Mouse (Mus musculus) bone marrow macrophage, adult 2 months (primary cell): ENCODE measurements at regions not wholly inside any gene's neighbourhood (a gene's known extent, or its start where the extent isn't known, plus 50 kb on each side); places are given as distances from the start of the nearest gene placed in this dataset.

Source experiments
- H3K27ac ChIP-seq: 2 replicates; pipeline ENCODE4 v1.5.1; 2012; ENCODE audit warnings: low read depth, low read length; ENCODE audit not compliant: insufficient read depth
- H3K4me1 ChIP-seq: 2 replicates; pipeline ENCODE4 v1.6.1; 2012; ENCODE audit warnings: low read length; ENCODE audit not compliant: control insufficient read depth, insufficient read depth
- H3K4me3 ChIP-seq: 2 replicates; pipeline ENCODE4 v1.5.1; 2012; ENCODE audit warnings: mild to moderate bottlenecking, low read length, moderate library complexity; ENCODE audit not compliant: insufficient read depth
- CTCF ChIP-seq: IDR thresholded peaks from 2 replicates; pipeline ENCODE4 v1.5.1; 2012; ENCODE audit warnings: low read depth, mild to moderate bottlenecking, low read length, moderate library complexity
- POLR2A ChIP-seq: IDR thresholded peaks from 2 replicates; pipeline ENCODE4 v1.6.1; 2012; ENCODE audit warnings: mild to moderate bottlenecking, low read depth, low read length, borderline replicate concordance

DNA sequence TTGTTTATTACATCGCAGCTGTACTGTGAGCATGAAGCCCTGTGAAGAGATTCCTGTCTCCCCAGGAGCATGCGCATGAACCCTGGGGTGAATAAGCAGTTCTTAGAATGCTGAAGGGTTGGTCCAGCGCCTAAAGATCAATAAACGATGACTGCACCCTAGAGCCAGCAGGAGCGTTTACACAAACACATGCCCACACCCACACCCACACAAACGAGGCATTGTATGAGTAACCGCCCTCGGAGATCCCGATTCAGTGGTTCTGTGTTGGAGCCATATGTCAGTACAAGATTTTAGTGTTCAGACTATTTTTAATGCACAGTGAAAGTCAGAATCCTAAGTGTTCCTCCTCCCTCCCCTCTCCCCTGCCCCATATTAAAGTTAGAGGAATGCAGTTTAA, 57.3 kb downstream of the Edn1 start:
- Histone ChIP-seq H3K4me1 (no peaks in the 10 kb centered on the region), H3K27ac (no peak overlapping the region), H3K4me3 (no peak overlapping the region)
- TF ChIP-seq POLR2A (no peak), CTCF (no peak)

DNA sequence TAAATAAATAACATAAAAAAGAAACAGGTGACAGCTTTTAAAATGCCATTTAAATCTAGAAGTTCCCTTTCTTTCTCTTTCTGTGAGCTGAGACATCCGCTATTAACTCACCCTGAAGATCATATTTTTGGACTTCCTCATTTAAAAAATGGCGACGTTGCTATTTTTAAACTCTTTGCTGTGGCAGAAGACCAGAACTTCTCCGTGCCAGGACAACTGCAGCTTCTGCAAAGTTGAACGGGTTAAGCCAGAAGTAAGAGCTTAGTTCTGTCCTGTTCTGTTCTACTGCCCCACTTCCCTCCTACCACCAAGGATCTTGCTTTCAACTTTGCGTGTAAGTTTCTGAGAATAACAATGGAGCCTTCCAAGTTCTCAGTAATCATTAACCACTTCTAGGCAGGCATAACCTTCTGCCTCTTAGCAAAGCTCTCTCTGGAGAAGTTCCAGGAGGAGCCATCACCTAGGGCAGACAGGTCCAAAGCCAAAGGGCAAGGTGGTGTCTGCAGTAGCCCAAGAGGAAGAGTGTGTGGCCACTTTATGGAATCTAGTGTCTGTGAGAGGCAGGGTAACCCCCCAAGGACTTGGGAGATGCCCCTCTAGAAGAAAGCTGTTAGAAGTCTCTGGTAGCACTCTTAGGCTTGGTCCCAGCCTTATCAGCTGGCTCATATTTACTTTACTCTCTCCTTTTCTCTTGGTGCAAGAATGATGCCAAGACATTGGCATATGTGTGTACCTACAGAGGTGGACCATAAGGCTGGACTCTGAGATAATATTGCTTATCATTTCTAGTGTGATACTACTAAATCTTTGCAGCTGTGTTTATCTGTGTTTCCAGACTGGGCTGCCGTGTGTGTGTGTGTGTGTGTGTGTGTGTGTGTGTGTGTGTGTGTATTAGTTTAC, 66.6 kb downstream of the Edn1 start:
- Histone ChIP-seq H3K4me1 (peaks cover 37% of the 10 kb centered on the region), H3K4me3 (no peak overlapping the region; the same call in 1 of the 2 replicates), H3K27ac (peak overlapping the region; percentile 78)
- TF ChIP-seq CTCF: no peak
- TF ChIP-seq POLR2A: no peak

DNA sequence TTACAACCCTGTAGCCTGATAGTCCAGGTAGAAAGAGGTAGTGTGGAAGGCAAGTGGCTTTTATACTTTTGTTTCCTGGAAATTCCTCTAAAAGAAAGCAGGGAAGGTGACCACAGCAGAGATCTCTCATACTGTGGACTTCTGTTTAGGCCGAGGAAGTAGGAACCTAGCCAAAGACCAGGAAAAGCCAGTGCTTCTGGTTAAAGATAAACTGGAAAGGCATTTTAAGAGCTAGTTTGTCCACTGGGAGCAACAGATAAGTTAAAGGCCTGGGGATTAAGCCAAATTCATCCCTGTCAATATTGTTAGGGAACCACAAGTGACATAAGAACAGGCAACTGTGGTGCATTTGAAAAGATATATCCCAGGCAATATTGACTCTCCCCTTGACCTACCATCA, 68.5 kb downstream of the Edn1 start:
- Histone ChIP-seq H3K4me1 (peaks cover 50% of the 10 kb centered on the region), H3K4me3 (no peak overlapping the region), H3K27ac (no peak overlapping the region)
- no peak for TF ChIP-seq POLR2A
- TF ChIP-seq CTCF: no peak

DNA sequence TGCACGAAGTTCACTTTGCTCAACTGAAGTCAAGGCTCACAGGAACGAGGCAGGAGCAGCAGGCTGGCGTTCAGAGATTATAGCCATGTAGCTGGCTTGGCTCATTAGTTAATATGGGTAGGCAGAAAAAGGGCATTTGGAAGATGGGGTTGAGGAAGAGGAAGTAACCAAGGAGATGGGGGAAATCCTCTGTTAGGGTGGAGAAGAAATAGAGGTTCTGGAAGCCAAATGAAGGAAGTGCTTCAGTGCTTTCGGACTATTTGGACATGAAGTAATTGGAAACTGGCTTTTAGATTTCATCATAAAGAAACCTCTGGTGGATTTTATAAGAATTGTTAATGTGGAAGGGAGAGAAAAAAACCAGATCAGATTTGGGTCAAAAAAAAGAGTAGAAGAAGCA, 70.9 kb downstream of the Edn1 start:
- Histone ChIP-seq H3K4me1 (peaks cover 52% of the 10 kb centered on the region), H3K4me3 (no peak overlapping the region), H3K27ac (no peak overlapping the region)
- TF ChIP-seq POLR2A (no peak), CTCF (no peak)

DNA sequence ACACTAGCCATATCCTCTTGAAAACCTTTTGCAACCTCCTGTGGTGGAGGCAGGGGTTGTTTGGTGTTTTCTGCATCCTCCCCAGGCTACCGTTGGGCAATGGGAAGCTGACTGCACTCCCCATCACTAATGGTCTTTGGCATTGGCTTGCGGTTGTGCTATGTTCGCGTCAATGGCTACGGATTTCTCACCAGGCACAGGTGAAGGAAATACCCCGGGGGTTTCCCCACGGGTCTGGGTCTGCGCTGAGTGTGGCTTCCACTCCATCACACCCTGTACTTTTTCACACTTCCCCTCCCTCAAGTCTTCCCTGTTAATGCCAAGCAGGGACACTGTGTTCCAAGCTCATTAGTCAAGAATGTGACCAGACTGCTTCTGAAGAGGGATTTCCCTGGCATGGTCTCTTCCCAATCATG, 72.9 kb downstream of the Edn1 start:
- no peak overlapping the region for H3K27ac ChIP-seq

DNA sequence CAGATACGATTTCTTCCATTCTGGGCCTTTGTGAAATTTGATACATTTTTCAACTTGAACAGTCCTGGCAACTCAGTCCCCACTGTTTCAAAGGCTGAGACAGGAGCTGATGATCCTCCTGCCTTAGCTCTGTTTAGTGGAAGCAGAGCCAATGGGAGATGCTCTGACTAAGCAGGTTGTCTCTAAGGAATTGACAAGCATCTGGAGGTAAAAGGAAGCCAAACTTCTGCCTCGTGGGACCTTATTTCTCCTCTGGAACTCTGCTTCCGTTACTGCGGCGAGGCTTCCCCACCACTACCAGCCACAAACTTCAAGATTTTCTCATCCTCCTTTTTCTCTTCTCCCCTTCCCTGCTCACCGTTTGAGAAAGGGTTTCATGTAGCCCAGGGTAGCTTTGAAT, 78.4 kb downstream of the Edn1 start:
- TF ChIP-seq POLR2A (no peak), CTCF (no peak)
- Histone ChIP-seq H3K4me1 (peaks cover 5% of the 10 kb centered on the region), H3K27ac (no peak overlapping the region), H3K4me3 (no peak overlapping the region)

More for the DNA sequence above, 72.9 kb downstream of the Edn1 start:
- TF ChIP-seq POLR2A (no peak), CTCF (no peak)
- H3K4me3 ChIP-seq: no peak overlapping the region
- H3K4me1 ChIP-seq: peaks cover 43% of the 10 kb centered on the region

DNA sequence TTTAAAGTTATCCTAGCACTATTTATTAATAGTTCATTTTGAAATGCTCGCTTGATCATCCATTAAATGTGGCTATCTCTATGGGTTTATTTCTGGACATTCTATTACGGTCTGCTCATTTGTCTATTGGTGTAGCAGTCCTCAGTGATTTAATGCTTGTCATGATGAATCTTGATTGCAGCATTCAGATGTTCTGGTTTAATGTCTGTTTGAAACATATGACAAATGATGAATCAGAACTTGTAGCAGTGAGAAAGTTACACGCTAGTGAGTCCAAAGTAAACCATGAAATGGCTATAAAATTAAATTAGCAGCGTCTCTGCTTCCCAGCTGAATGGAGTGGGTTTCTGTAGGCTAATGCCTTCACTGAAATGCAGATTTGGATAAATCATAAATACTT, 81.8 kb downstream of the Edn1 start:
- H3K27ac ChIP-seq: no peak overlapping the region
- no peak overlapping the region for H3K4me3 ChIP-seq
- no peak for TF ChIP-seq CTCF
- TF ChIP-seq POLR2A: no peak
- peaks cover 2% of the 10 kb centered on the region for H3K4me1 ChIP-seq

DNA sequence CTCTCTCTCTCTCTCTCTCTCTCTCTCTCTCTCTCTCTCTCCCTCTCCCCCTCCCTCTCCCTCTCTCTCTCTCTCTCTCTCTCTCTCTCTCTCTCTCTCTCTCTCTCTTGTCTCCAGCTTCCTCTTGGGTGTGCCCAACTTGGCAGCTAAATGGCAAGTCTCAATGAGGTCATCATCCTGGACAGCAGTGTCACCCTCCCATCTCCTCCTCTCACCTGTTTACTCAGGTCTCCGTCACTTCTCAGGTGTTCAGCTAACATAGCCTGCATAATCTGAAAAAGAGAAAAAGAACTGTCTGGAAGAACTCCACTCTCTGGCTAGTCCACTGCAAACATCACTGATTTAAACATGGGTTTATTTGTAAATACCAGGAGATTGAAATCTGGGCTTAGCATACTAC, 89.1 kb downstream of the Edn1 start:
- Histone ChIP-seq H3K27ac (no peak overlapping the region), H3K4me1 (peaks cover 16% of the 10 kb centered on the region), H3K4me3 (no peak overlapping the region)
- TF ChIP-seq CTCF: no peak
- TF ChIP-seq POLR2A: no peak

DNA sequence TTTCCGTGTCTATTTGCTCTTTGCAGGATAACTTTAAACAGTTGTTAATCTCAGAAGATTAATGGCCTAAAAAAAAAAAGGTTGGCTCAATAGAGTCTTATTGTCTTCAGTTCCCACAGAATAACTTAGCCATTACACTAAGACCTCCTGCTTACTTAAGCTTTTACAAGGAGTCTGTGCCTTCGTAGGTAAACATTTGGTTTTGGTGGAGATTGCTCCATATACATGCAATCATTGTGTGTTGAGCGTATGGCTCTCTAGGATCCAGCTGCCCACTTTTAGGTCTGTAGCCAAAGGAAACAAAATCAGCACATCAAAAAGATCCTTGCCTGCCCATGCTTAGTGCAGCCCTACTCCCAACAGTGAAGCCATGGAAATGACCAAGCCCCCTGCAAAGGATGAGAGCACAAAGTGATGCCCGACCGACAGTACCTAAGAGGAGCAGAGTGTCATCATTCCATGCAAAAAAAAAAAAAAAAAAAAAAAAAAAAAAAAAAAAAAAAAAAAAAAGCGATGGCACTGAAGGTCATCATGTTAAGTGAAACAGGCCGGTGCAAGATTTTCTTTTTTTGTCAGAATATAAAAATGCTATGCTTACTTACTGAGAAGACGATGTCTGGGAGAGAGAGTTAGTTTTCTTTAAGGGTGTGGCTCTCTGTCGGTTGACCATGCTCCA, 90.2 kb downstream of the Edn1 start:
- TF ChIP-seq CTCF (no peak), POLR2A (no peak)
- H3K4me3 ChIP-seq: no peak overlapping the region
- peaks cover 16% of the 10 kb centered on the region for H3K4me1 ChIP-seq
- no peak overlapping the region for H3K27ac ChIP-seq

DNA sequence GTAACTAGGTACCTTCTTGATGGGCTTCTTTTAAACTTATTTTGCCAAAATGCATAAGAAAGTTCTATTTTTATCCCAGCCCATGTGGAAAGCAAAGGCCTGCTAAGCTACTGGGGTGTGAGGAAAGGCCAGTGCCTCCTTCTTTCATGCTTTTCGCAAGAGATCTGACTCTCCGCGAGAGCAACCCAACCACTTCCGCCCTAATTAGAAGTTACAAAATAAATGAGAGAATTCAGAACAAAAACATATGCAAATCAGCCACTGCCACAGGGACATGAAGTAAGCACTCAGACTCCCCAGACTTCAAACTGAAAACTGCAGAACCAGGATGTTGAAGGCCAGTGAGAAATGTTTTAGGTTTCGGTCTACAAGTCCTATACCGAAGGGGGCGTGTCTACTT, 91.4 kb downstream of the Edn1 start:
- H3K27ac ChIP-seq: no peak overlapping the region
- no peak for TF ChIP-seq CTCF
- no peak for TF ChIP-seq POLR2A
- H3K4me1 ChIP-seq: peaks cover 16% of the 10 kb centered on the region
- no peak overlapping the region for H3K4me3 ChIP-seq

DNA sequence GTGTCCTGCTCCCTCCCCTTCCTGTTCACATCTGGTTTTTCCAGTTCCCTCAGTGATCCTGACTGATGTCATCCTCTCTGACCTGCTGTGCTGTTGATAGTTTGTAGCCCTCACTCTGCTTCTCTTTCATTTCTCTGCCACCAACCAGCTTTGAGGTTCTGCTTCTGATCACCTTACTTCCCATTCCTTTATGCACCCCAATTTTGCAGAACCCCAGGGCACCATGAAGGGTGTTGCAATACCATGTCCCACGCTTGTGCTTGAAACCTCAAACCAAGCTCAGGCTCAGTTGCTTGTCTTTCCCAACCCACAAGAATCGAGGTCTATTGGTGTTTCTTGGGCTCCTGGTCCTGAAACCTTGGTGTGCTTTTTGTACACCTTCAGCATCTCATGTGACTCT, 93.3 kb downstream of the Edn1 start:
- TF ChIP-seq POLR2A (no peak), CTCF (no peak)
- Histone ChIP-seq H3K27ac (no peak overlapping the region), H3K4me1 (peaks cover 16% of the 10 kb centered on the region), H3K4me3 (no peak overlapping the region)
